Mouse (Mus musculus) myocyte (in vitro differentiated cells): Measurements from ENCODE around the gene Ank. TPM values are rescaled to one million over a fixed set of nuclear protein-coding genes. Genes with fewer than 3 reads are reported as not detected.

Experiments
- H3K27me3 ChIP-seq: one replicate; pipeline ENCODE4 v1.6.1; 2011; ENCODE audit not compliant: control insufficient read depth, insufficient read depth, insufficient read length
- H3K36me3 ChIP-seq: one replicate; pipeline ENCODE4 v1.6.1; 2011; ENCODE audit not compliant: control insufficient read depth, insufficient read depth
- H3K4me2 ChIP-seq: one replicate; pipeline ENCODE4 v1.6.1; 2011; ENCODE audit warnings: low read depth, control low read depth
- H3K4me3 ChIP-seq: one replicate; pipeline ENCODE4 v1.5.1; 2011; ENCODE audit warnings: mild to moderate bottlenecking, control low read depth, moderate library complexity
- H3K79me2 ChIP-seq: one replicate; pipeline ENCODE4 v1.6.1; 2011; ENCODE audit not compliant: control insufficient read depth, insufficient read depth
- H3ac ChIP-seq: one replicate; pipeline ENCODE4 v1.6.1; 2011; ENCODE audit not compliant: control insufficient read depth, insufficient read length
- CEBPB ChIP-seq: IDR thresholded peaks from 2 replicates; pipeline ENCODE4 v1.6.1; 2011; ENCODE audit warnings: mild to moderate bottlenecking, moderate library complexity; ENCODE audit not compliant: poor library complexity, insufficient read depth, severe bottlenecking
- E2F4 ChIP-seq: IDR thresholded peaks from one replicate; pipeline ENCODE4 v1.6.1; 2011; ENCODE audit warnings: mild to moderate bottlenecking, control low read depth, moderate library complexity; ENCODE audit not compliant: insufficient read depth
- MAX ChIP-seq: IDR thresholded peaks from one replicate; pipeline ENCODE4 v1.6.1; 2011; ENCODE audit warnings: low read depth, mild to moderate bottlenecking, control low read depth
- MYOD1 ChIP-seq, 3 experiments: IDR thresholded peaks; one replicate each; pipeline ENCODE4 v1.6.1; 2011; ENCODE audit warnings: control low read depth in 2 of 3, low read depth in 2 of 3, mild to moderate bottlenecking in 2 of 3, moderate library complexity in 1 of 3; ENCODE audit not compliant: insufficient read length in 2 of 3, control insufficient read depth in 1 of 3
- MYOG ChIP-seq, 3 experiments: IDR thresholded peaks; one replicate each; pipeline ENCODE4 v1.6.1; 2011; ENCODE audit warnings: control low read depth in 2 of 3, low read depth in 2 of 3, mild to moderate bottlenecking in 2 of 3; ENCODE audit not compliant: insufficient read length in 2 of 3, control insufficient read depth in 1 of 3, insufficient read depth in 1 of 3
- POLR2A ChIP-seq: IDR thresholded peaks from one replicate; pipeline ENCODE4 v1.6.1; 2011; ENCODE audit warnings: low read depth, mild to moderate bottlenecking, control low read depth, moderate library complexity; ENCODE audit not compliant: insufficient read length
- POLR2AphosphoS2 ChIP-seq: IDR thresholded peaks from one replicate; pipeline ENCODE4 v1.6.1; 2011; ENCODE audit warnings: low read depth, control low read depth; ENCODE audit not compliant: insufficient read length
- REST ChIP-seq: IDR thresholded peaks from one replicate; pipeline ENCODE4 v1.6.1; 2011; ENCODE audit warnings: mild to moderate bottlenecking, control low read depth, moderate library complexity; ENCODE audit not compliant: insufficient read depth, insufficient read length
- SRF ChIP-seq: IDR thresholded peaks from one replicate; pipeline ENCODE4 v1.6.1; 2011; ENCODE audit warnings: low read depth; ENCODE audit not compliant: control insufficient read depth, insufficient read length
- TCF12 ChIP-seq: IDR thresholded peaks from one replicate; pipeline ENCODE4 v1.6.1; 2011; ENCODE audit warnings: mild to moderate bottlenecking, control low read depth; ENCODE audit not compliant: poor library complexity, insufficient read depth, severe bottlenecking
- TCF3 ChIP-seq: IDR thresholded peaks from one replicate; pipeline ENCODE4 v1.6.1; 2011; ENCODE audit warnings: low read depth, control low read depth; ENCODE audit not compliant: insufficient read length
- USF1 ChIP-seq: IDR thresholded peaks from one replicate; pipeline ENCODE4 v1.6.1; 2011; ENCODE audit warnings: low read depth, mild to moderate bottlenecking, control low read depth, moderate library complexity
- polyA plus RNA-seq: library from polyadenylated mRNA; unstranded; fragments of >200 nt; fragmentation: generic; extraction: Trizol; gene quantifications from one replicate; pipeline ENCODE4 v1.2.1, GENCODE M21; 2012; ENCODE audit warnings: missing spikeins

Ank gene
- polyA plus RNA-seq, 1 experiment, result 103 TPM

DNA sequence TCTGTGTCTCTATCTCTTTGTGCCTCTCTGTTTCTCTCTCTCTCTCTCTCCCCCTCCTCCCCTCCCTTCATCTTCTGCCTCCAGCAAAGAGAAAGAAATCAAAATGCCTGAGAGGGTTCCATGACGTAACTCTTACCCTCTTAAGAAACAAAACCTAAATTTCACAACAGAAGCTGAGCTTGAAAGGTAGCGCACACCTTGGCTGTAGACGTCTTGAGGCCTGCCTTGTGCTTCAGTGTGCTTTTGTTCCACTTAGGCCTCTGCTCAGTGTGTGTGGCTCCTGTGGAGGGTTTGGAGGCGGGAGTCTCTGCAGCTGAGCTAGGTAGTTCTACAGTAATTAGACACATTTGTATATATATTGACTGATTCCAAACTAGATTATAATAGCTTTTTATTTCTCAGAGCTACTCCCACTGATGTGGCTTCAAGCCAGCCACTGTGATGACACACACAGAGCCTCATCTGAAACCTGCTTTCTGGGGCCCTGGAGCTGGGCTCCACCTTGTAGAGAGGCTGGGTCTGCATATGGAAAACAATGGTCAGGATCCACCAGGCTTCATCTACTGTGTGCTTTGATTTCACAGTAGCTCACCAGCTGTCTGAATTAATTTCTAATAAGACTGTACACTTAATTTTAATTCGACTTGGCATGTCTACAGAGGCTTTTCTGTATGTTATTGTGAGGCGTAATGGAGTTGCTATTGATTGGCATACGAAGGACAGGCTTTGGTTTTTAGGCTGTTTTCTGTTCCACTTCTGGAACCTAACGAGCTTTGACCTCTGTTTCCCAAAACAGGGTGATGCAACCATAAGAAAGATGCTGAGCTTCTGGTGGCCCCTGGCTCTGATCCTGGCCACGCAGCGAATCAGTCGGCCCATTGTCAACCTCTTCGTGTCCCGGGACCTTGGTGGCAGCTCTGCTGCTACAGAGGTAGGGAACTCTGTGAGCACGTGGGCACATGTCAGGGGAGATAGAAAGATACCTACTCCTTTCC, 97.9 kb downstream of the Ank start:
- Histone ChIP-seq H3K36me3 (peaks cover 63% of the 10 kb centered on the region), H3K79me2 (no peaks in the 10 kb centered on the region), H3ac (no peak overlapping the region), H3K4me3 (no peak overlapping the region), H3K4me2 (no peak overlapping the region), H3K27me3 (no peaks in the 10 kb centered on the region)
- peak; percentile 84 for TF ChIP-seq CEBPB
- TF ChIP-seq TCF3, result no peak

DNA sequence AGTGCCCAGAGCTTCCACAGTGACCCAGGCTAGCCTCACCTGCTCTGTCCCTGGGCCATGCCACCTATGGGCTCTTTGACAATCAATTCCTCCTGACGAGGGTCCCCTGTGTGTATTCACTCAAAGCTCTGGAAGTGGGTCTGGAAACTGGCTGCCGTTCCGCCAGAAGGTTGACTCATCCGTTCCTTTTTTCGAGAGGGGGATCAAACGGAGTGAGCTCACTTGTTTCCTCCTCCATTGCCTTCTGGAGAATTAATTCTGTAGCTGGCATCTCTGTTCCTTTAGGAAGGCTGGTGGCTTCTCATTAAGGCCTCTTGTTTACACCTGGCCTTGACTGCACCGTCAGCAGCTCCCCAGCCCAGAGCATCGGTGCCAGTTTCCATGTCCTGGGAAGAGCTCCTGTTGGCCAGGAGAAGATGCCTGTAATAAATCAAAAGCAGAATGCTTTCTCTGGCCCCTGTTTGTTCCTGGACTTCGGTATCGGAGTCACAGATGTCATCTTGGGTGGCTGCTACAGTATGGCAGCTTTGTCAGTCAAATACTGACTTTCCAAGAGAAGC, 99.2 kb downstream of the Ank start:
- H3K4me2 ChIP-seq, result no peak overlapping the region
- H3ac ChIP-seq, result no peak overlapping the region
- H3K27me3 ChIP-seq, result no peaks in the 10 kb centered on the region
- no peaks in the 10 kb centered on the region for H3K79me2 ChIP-seq
- TF ChIP-seq USF1 (no peak), CEBPB (no peak), MYOD1 (IDR thresholded peaks at IDR 0.05; ENCODE audit: control insufficient read depth in 1 of 3, insufficient read length in 2 of 3, low read depth in 2 of 3) (no peak), SRF (no peak)
- no peak overlapping the region for H3K4me3 ChIP-seq
- H3K36me3 ChIP-seq, result peaks cover 57% of the 10 kb centered on the region

DNA sequence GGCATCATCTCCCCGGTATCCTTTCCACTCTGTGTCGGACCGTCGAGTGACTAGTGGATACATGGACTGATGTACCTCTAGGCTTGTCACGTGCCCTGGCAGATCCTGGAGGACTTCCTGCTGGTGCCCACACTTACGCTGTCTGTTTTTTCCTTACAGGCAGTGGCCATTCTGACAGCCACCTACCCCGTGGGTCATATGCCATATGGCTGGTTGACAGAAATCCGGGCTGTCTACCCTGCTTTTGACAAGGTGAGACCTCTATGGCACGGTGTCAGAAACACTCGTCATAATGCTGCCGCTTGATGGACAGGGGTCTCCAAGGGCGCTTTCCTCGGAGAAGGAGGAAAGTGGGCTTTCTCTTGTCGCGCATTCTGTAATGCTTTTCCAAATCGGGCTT, 100.9 kb downstream of the Ank start:
- Histone ChIP-seq H3ac (no peak overlapping the region), H3K4me2 (no peak overlapping the region), H3K36me3 (peaks cover 63% of the 10 kb centered on the region), H3K4me3 (no peak overlapping the region), H3K27me3 (no peaks in the 10 kb centered on the region), H3K79me2 (no peaks in the 10 kb centered on the region)
- TF ChIP-seq USF1 (no peak), MAX (no peak), REST (no peak), POLR2AphosphoS2 (no peak), TCF3 (no peak), E2F4 (no peak), MYOG (IDR thresholded peaks at IDR 0.05; ENCODE audit: control insufficient read depth in 1 of 3, insufficient read depth in 1 of 3, insufficient read length in 2 of 3, low read depth in 2 of 3) (no peak)

DNA sequence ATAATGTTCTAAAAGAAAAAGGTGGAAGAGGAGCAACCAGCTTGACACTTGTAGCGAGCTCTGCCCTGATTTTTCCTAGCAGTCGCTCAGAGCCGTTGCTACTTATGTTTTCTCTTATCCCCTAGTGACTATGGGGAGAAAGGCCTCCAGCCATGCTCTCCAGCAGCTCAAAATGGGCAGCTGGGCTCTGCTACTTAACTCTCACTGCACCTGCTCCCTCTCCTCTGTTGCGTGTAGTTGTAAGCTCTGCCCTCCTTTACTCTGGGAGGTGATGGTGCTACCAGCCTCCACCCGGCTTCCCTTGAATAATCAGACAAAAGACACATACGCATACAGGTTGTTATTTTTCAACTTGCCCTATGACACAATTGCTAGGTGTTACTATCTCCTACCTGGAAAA, 101.9 kb downstream of the Ank start:
- TF ChIP-seq MYOD1 (IDR thresholded peaks at IDR 0.05; ENCODE audit: control insufficient read depth in 1 of 3, insufficient read length in 2 of 3, low read depth in 2 of 3) (peak in 1 of 3 experiments; percentile 14), MAX (no peak)
- Histone ChIP-seq H3K36me3 (peaks cover 73% of the 10 kb centered on the region), H3K79me2 (no peaks in the 10 kb centered on the region), H3K4me3 (no peak overlapping the region), H3ac (no peak overlapping the region), H3K27me3 (no peaks in the 10 kb centered on the region), H3K4me2 (no peak overlapping the region)

DNA sequence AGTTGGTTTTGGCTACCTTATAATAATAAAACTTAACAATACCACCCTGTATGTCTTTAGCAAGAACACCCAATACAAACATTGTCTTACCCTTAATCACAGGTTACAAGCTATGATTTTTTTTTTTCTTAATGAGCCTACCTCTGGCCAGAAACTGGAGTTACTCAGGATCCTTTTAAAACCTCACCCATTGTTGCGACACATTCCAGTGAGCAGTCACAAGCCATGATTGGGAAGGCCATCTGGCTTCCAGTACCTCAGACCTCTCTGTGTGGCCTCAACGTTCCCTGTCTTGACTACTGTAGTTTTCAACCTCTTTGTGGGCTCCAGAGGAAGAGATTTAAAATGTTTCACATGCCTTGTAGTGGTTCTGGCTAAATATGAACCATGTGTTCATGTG, 103.4 kb downstream of the Ank start:
- peaks cover 70% of the 10 kb centered on the region for H3K36me3 ChIP-seq
- peak in 1 of 3 experiments; percentile 41 for TF ChIP-seq MYOG (IDR thresholded peaks at IDR 0.05; ENCODE audit: control insufficient read depth in 1 of 3, insufficient read depth in 1 of 3, insufficient read length in 2 of 3, low read depth in 2 of 3)
- TF ChIP-seq E2F4, result no peak
- no peak for TF ChIP-seq POLR2AphosphoS2
- TF ChIP-seq TCF12, result no peak
- TF ChIP-seq MYOD1 (IDR thresholded peaks at IDR 0.05; ENCODE audit: control insufficient read depth in 1 of 3, insufficient read length in 2 of 3, low read depth in 2 of 3), result peak; percentile 73 to 92 (median 79)
- TF ChIP-seq MAX, result no peak
- TF ChIP-seq POLR2A, result no peak
- TF ChIP-seq CEBPB, result peak; percentile 92

DNA sequence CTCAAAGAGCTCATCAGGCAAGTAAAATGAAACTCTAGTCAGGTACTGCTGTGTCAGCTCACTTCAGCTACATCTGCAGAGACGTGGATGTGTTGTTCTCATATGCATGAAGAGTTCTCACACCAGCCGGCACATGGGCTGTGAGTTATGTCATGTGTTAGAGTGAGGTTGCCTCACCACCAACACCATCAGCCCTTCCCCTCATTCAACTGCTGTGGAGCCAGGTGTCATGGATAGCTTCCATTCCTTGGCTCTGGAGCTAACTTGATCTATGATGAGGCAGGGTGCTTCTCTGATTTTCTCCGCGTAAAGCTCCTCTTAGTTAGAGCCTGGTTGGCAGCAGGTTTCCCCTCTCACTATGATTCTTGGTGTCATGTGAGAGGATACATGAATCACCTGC, 103.9 kb downstream of the Ank start:
- Histone ChIP-seq H3K36me3 (peaks cover 68% of the 10 kb centered on the region), H3K79me2 (no peaks in the 10 kb centered on the region), H3ac (no peak overlapping the region), H3K27me3 (no peaks in the 10 kb centered on the region), H3K4me2 (no peak overlapping the region), H3K4me3 (no peak overlapping the region)
- peak in 1 of 3 experiments; percentile 67 for TF ChIP-seq MYOG (IDR thresholded peaks at IDR 0.05; ENCODE audit: control insufficient read depth in 1 of 3, insufficient read depth in 1 of 3, insufficient read length in 2 of 3, low read depth in 2 of 3)
- no peak for TF ChIP-seq SRF
- TF ChIP-seq TCF12, result no peak
- TF ChIP-seq MYOD1 (IDR thresholded peaks at IDR 0.05; ENCODE audit: control insufficient read depth in 1 of 3, insufficient read length in 2 of 3, low read depth in 2 of 3), result peak in 1 of 3 experiments; percentile 39

More for the DNA sequence above, 103.4 kb downstream of the Ank start:
- Histone ChIP-seq H3ac (no peak overlapping the region), H3K79me2 (no peaks in the 10 kb centered on the region), H3K4me3 (no peak overlapping the region), H3K4me2 (no peak overlapping the region), H3K27me3 (no peaks in the 10 kb centered on the region)
